Mouse (Mus musculus) midbrain, embryonic 10.5 days (tissue): ENCODE measurements around the gene Cks2. TPM values are rescaled to one million over a fixed set of nuclear protein-coding genes. Genes with fewer than 3 reads are reported as not detected.
"Not testable (repeated sequence)": the region's sequence is repeated elsewhere in the genome, so short reads cannot be mapped to it uniquely, and the experiment has no call there.

Experiments
- DNase-seq: peaks from one replicate; pipeline ENCODE4 v3.0.0-alpha.2; 2017; ENCODE audit warnings: low spot score
- H3K27ac ChIP-seq: fragments of 300-500 bp; sonication (generic); replicated peaks from 2 replicates; pipeline ENCODE4 v1.5.1; 2016; ENCODE audit warnings: mild to moderate bottlenecking
- H3K27me3 ChIP-seq: fragments of 300-500 bp; sonication (generic); 2 replicates; pipeline ENCODE4 v1.6.1; 2016; ENCODE audit warnings: low read depth, mild to moderate bottlenecking; ENCODE audit not compliant: poor library complexity, severe bottlenecking
- H3K36me3 ChIP-seq: fragments of 300-500 bp; sonication (generic); 2 replicates; pipeline ENCODE4 v1.6.1; 2016; ENCODE audit warnings: mild to moderate bottlenecking, moderate library complexity
- H3K4me1 ChIP-seq: fragments of 300-500 bp; sonication (generic); 2 replicates; pipeline ENCODE4 v1.6.1; 2016
- H3K4me3 ChIP-seq: fragments of 300-500 bp; sonication (generic); 2 replicates; pipeline ENCODE4 v1.5.1; 2016; ENCODE audit warnings: mild to moderate bottlenecking, moderate library complexity
- H3K9me3 ChIP-seq: fragments of 300-500 bp; sonication (generic); replicated peaks from 2 replicates; pipeline ENCODE4 v1.6.1; 2016; ENCODE audit warnings: mild to moderate bottlenecking
- WGBS: fragments of 180-500 bp; shearing (Covaris S2); methylation state at CpG from one replicate; pipeline ENCODE4 v1.1.7; 2016; 5-methylcytosine and 5-hydroxymethylcytosine counted together
- polyA plus RNA-seq: library from polyadenylated mRNA; unstranded; fragments of >200 nt; fragmentation: Nextera tagmentation; extraction: Ambion mirVana; gene quantifications from 2 replicates; pipeline ENCODE4 v1.2.1, GENCODE M21; 2016

Cks2 gene
- polyA plus RNA-seq, 1 experiment from 2014 or later, result 427 TPM

- Histone ChIP-seq H3K27ac (no peak overlapping the region), H3K4me3 (no peak overlapping the region), H3K36me3 (no peaks in the 10 kb centered on the region), H3K4me1 (peaks cover 30% of the 10 kb centered on the region), H3K27me3 (no peaks in the 10 kb centered on the region), H3K9me3 (no peaks in the 10 kb centered on the region)
- DNase-seq, result no peak
- WGBS, result 66% methylated on average over 1 of the region's 1 CpGs
These were observed 27.7 kb upstream of the Cks2 start for GRCm38 (mm10) chr13:51617306-51617705.

GRCm38 (mm10) chr13:51617861-51618260 lies 27.2 kb upstream of the Cks2 start:
- H3K36me3 ChIP-seq, result no peaks in the 10 kb centered on the region
- 23% methylated on average over 6 of the region's 6 CpGs for WGBS
- no peak overlapping the region for H3K27ac ChIP-seq
- no peaks in the 10 kb centered on the region for H3K9me3 ChIP-seq
- peak; percentile 78 for DNase-seq
- H3K4me1 ChIP-seq, result peaks cover 30% of the 10 kb centered on the region
- H3K4me3 ChIP-seq, result no peak overlapping the region
- H3K27me3 ChIP-seq, result no peaks in the 10 kb centered on the region

- H3K27me3 ChIP-seq, result no peaks in the 10 kb centered on the region
- no peaks in the 10 kb centered on the region for H3K9me3 ChIP-seq
- no peak overlapping the region for H3K27ac ChIP-seq
- no peak for DNase-seq
- WGBS, result 36% methylated on average over 9 of the region's 9 CpGs
- H3K36me3 ChIP-seq, result no peaks in the 10 kb centered on the region
- peaks cover 30% of the 10 kb centered on the region for H3K4me1 ChIP-seq
- peak overlapping the region; percentile 1; the same call in 1 of the 2 replicates for H3K4me3 ChIP-seq
These were observed 26.4 kb upstream of the Cks2 start for GRCm38 (mm10) chr13:51618602-51619001.

GRCm38 (mm10) chr13:51622626-51623025 lies 22.4 kb upstream of the Cks2 start:
- Histone ChIP-seq H3K27me3 (no peaks in the 10 kb centered on the region), H3K36me3 (no peaks in the 10 kb centered on the region)
- WGBS, result 93% methylated on average over 5 of the region's 5 CpGs

GRCm38 (mm10) chr13:51623678-51624077 lies 21.4 kb upstream of the Cks2 start:
- H3K9me3 ChIP-seq, result no peaks in the 10 kb centered on the region
- no peak for DNase-seq
- WGBS, result 92% methylated on average over 2 of the region's 2 CpGs

More at GRCm38 (mm10) chr13:51622626-51623025, 22.4 kb upstream of the Cks2 start:
- H3K9me3 ChIP-seq, result no peaks in the 10 kb centered on the region
- peaks cover 13% of the 10 kb centered on the region for H3K4me1 ChIP-seq
- no peak overlapping the region for H3K27ac ChIP-seq
- DNase-seq, result no peak
- no peak overlapping the region for H3K4me3 ChIP-seq

GRCm38 (mm10) chr13:51628273-51628848 lies 16.7 kb upstream of the Cks2 start:
- no peak for DNase-seq
- Histone ChIP-seq H3K4me1 (no peaks in the 10 kb centered on the region), H3K9me3 (no peaks in the 10 kb centered on the region), H3K27me3 (no peaks in the 10 kb centered on the region), H3K4me3 (no peak overlapping the region), H3K36me3 (no peaks in the 10 kb centered on the region), H3K27ac (no peak overlapping the region)
- 86% methylated on average over 6 of the region's 6 CpGs for WGBS

More at GRCm38 (mm10) chr13:51623678-51624077, 21.4 kb upstream of the Cks2 start:
- Histone ChIP-seq H3K36me3 (no peaks in the 10 kb centered on the region), H3K4me3 (no peak overlapping the region), H3K27me3 (no peaks in the 10 kb centered on the region), H3K27ac (no peak overlapping the region), H3K4me1 (peaks cover 3% of the 10 kb centered on the region)

- Histone ChIP-seq H3K9me3 (no peaks in the 10 kb centered on the region), H3K27ac (no peak overlapping the region), H3K36me3 (no peaks in the 10 kb centered on the region), H3K27me3 (no peaks in the 10 kb centered on the region), H3K4me3 (no peak overlapping the region), H3K4me1 (no peaks in the 10 kb centered on the region)
- no peak for DNase-seq
- 80% methylated on average over 15 of the region's 15 CpGs for WGBS
These were observed 13.6 kb upstream of the Cks2 start for GRCm38 (mm10) chr13:51631354-51631992.

- Histone ChIP-seq H3K9me3 (no peaks in the 10 kb centered on the region), H3K4me1 (no peaks in the 10 kb centered on the region), H3K4me3 (no peak overlapping the region), H3K36me3 (no peaks in the 10 kb centered on the region), H3K27ac (no peak overlapping the region), H3K27me3 (no peaks in the 10 kb centered on the region)
- no peak for DNase-seq
- WGBS, result 90% methylated on average over 5 of the region's 5 CpGs
These were observed 12.3 kb upstream of the Cks2 start for GRCm38 (mm10) chr13:51632560-51633218.

GRCm38 (mm10) chr13:51635384-51635783 lies 9.6 kb upstream of the Cks2 start:
- not testable (repeated sequence) for H3K27ac ChIP-seq, H3K4me1 ChIP-seq, H3K36me3 ChIP-seq, DNase-seq, H3K9me3 ChIP-seq, H3K4me3 ChIP-seq, H3K27me3 ChIP-seq
- 71% methylated on average over 6 of the region's 9 CpGs for WGBS

- WGBS, result 93% methylated on average over 4 of the region's 4 CpGs
- no peak for DNase-seq
These were observed 6.1 kb upstream of the Cks2 start for GRCm38 (mm10) chr13:51638958-51639357.

GRCm38 (mm10) chr13:51641424-51641823 lies 3.6 kb upstream of the Cks2 start:
- Histone ChIP-seq H3K9me3 (no peaks in the 10 kb centered on the region), H3K4me1 (peaks cover 14% of the 10 kb centered on the region), H3K27ac (no peak overlapping the region), H3K4me3 (no peak overlapping the region), H3K36me3 (no peaks in the 10 kb centered on the region), H3K27me3 (no peaks in the 10 kb centered on the region)
- DNase-seq, result no peak
- WGBS, result 91% methylated on average over 3 of the region's 3 CpGs

More at GRCm38 (mm10) chr13:51638958-51639357, 6.1 kb upstream of the Cks2 start:
- Histone ChIP-seq H3K4me3 (no peak overlapping the region), H3K27ac (no peak overlapping the region), H3K9me3 (no peaks in the 10 kb centered on the region), H3K27me3 (no peaks in the 10 kb centered on the region), H3K36me3 (no peaks in the 10 kb centered on the region), H3K4me1 (peaks cover 4% of the 10 kb centered on the region; the same call in 1 of the 2 replicates)

- no peak for DNase-seq
- Histone ChIP-seq H3K4me3 (no peak overlapping the region), H3K27ac (no peak overlapping the region), H3K36me3 (no peaks in the 10 kb centered on the region), H3K4me1 (peaks cover 23% of the 10 kb centered on the region), H3K27me3 (no peaks in the 10 kb centered on the region), H3K9me3 (no peaks in the 10 kb centered on the region)
- WGBS, result 31% methylated on average over 11 of the region's 11 CpGs
These were observed 2.8 kb upstream of the Cks2 start for GRCm38 (mm10) chr13:51642171-51642778.
